Mouse (Mus musculus): ENCODE measurements around the gene Gbgt1.

GRCm38 (mm10) chr2:28451663-28452062, 45.0 kb upstream of the Gbgt1 start:
- TF ChIP-seq CTCF (IDR thresholded peaks at IDR 0.05; ENCODE audit: extremely low read depth, insufficient read length, insufficient replicate concordance, low read depth, low read length): no peak
- TF ChIP-seq POLR2A (IDR thresholded peaks at IDR 0.05; ENCODE audit: low read depth, low read length): no peak

All from small intestine, adult 2 months (tissue).